Mouse (Mus musculus) kidney, postnatal 25 days (tissue): Measurements from ENCODE around the gene Hk2.
"Not testable (repeated sequence)": the region's sequence is repeated elsewhere in the genome, so short reads cannot be mapped to it uniquely, and the experiment has no call there.

Experiments used
- DNase-seq, 2 experiments: peaks; one replicate each; pipeline ENCODE4 v3.0.0; 2021; ENCODE audit warnings: mixed read lengths in 2 of 2

The Hk2 gene

GRCm38 (mm10) chr6:82679286-82679685, 95.0 kb downstream of the Hk2 start:
- not testable (repeated sequence) for DNase-seq

DNA sequence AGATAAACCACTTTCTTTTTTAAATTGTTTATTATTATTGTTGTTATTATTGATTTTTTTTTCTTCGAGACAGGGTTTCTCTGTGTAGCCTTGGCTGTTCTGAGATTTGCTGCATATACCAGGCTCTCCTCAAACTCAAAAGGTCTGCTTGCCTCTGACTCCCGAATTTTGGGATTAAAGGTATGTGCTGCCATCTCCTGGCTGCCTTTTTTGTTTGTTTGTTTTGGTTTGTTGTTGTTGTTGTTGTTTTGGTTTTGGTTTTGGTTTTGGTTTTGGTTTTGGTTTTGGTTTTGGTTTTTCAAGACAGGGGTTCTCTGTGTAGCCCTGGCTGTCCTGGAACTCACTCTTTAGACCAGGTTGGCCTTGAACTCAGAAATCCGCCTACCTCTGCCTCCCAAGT, 96.6 kb downstream of the Hk2 start:
- not testable (repeated sequence) for DNase-seq
